Mouse (Mus musculus) monocyte, adult 5-6 weeks (primary cell): ENCODE data around the gene Mettl23. TPM values are rescaled to one million over a fixed set of nuclear protein-coding genes. Genes with fewer than 3 reads are reported as not detected.
A peak's percentile ranks its signal among the peaks of the same experiment; 100 is the strongest.
"Not testable (repeated sequence)": the region's sequence is repeated elsewhere in the genome, so short reads cannot be mapped to it uniquely, and the experiment has no call there.

Experiments used
- ATAC-seq: fragments of 153-309, 156-312 bp; replicated peaks from 2 replicates; pipeline ENCODE4 v1.8.0; 2017; ENCODE audit warnings: mild to moderate bottlenecking; ENCODE audit not compliant: low TSS enrichment, insufficient number of reproducible peaks, severe bottlenecking, poor library complexity, low FRiP score
- total RNA-seq: library from RNA; stranded (forward); fragments of 200-1000, 200-491, 200-594 nt; gene quantifications from 3 replicates; pipeline ENCODE4 v1.2.3, GENCODE M21; 2017

Mettl23 gene
- total RNA-seq, 1 experiment from 2014 or later: 54.3 TPM

DNA sequence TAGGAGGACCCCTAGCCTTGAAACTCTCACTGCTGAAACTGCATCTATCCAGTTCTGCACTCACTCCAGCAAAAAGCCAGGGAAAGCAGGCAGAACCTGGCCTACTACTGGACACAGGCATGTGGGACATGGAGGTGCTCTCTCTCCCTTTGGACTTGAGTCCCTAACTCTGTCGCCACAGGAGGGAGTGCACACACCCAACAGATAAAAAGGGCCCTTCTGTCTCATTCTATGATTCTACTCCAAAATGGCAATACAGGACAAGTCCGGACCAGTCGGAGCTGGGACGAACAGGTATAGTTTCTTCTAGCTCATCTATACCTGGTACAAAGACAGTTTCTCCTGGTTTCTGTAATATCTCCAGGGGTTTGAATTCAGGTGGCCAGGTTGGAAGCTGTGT, 2.3 kb upstream of the Mettl23 start:
- ATAC-seq: no peak

DNA sequence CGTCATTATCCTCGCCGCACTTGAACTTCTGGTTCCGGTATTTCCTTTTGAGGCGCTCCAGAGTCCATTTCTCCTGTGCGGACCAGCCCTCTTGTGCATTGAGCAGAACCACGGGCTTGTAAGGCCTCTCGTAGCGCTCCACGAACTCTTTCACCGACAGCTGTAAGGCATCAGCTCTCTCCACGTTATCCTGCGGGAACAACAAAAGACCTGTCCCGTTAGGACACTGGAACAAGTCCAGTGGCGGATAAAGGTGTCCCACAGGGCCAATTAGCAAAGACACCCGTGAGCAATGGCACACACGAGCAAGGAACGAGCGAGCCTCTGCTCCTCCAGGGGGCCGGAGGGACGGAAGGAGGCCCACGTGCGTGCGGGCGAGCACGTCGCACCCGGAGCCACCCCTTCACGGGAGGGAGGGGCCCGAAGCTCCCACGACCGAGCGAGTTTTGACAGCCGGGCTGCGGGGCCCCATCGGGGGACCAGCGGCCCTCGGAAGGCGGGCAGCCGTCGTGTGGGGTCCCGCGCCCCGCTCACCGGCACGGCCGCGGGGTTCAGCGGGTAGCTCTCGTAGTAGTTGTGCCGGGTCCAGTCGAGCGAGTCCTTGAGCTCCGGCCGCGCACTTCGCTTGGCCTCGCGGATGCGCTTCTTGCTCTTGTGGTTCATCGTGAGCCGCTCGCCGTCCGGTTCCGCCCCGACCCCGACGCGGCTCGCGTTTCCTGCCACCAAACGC, 382 bp upstream of the Mettl23 start:
- peak; percentile 34 for ATAC-seq

DNA sequence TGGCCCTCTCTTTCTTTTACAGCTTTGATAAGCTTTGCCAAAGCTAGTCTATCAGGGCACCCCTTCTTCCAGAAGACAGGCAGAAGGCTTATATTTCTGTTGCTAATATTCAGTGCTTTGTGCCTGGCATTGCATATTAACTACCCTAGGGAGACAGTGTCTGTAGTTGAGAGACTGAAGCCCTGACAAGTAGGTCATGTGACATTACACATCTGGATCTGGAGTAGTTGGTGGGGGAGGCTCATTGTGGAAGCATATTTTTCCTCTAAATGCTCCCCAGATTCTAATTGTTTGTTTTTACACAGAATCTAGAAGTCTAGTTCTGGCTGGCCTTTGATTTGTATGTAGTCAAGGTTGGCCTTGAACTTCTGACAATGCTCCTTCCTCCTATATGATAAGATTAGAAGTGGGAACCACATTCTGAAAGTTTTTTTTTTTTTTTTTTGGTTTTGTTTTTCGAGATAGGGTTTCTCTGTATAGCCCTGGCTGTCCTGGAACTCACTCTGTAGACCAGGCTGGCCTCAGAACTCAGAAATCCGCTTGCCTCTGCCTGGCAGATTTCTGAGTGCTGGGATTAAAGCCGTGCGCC, 3.6 kb downstream of the Mettl23 start:
- ATAC-seq: no peak

DNA sequence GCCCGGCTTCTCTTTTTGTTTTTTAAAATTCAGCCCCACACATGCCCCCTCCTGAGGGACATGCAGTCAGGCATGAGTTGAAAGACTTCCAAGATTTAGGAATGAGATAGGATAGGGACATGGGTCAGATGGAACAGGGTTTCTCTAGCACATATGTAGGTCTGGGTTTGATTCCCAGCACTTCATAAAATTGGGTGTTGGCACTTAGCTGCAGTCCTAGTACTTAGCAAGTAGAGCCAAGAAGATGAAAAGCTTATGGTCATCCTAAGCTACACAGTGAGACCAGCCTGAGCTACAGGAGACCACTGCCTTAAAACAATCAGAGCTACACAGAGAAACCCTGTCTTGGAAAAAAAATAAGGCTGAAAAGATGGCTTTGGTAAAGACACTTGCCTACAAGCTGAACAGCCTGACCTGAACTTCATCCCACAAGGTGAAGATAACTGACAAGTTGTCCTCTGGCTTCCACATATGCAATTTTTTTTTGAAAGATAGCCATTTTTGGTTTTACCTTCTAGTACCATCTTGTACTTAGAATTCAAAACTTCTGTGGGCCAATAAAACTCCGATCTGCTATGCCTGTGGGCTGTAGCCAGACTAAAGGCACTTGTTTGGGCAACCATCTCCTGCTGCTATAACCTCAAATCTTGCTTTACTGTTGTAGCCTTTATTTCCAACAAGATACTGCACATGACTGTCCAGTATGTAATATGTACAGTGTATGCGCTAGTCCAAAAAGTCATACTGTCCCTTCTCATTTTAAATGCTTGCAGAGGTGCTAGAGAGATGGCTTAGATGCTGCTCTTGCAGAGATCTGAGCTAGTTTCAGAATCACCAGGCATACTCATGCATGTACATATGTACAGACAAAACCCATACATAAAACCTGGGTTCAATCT, 4.4 kb downstream of the Mettl23 start:
- ATAC-seq: no peak

DNA sequence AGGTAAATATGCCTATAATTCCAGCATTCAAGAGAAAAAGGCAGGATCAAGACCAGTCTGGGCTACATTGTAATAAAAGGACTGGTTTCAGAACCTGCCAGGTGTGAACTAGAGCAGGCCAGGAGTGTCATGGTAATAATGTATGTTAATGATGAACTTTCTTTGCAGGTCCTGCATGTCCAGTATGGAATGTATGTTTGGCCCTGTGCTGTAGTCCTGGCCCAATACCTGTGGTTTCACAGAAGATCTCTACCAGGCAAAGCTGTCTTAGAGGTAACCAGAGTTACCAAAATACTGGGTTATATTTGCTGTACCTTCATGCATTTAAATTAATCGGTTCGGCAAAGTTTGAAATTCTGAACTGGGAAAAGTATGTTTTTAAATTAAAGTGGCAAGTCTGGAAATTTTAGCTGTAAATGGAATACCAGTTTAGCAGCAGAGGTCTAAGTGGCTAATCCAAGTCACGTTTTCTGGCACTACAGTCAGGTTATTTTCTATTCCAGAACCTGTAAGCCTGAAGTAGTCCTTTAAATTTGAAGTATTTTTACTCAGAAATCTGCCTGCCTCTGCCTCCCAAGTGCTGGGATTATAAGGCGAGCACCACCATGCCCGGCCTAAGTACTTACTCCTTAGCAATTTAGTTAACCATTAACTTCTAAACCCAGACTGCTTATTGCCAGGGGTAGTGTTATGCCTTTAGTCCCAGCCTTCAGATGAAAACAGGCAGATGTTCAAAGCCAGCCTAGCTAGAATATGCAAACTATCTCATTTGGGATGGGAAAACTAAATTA, 5.2 kb downstream of the Mettl23 start:
- ATAC-seq: no peak

DNA sequence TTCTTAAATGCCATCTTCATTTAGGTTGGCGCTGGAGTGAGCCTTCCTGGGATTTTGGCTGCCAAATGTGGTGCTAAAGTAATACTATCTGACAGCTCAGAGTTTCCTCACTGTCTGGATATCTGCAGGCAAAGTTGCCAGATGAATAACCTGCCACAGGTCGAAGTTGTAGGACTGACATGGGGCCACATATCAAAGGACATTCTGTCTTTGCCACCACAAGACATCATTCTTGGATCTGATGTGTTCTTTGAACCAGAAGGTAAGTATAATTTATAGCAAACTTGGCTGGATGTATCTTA, 5.8 kb downstream of the Mettl23 start:
- not testable (repeated sequence) for ATAC-seq

DNA sequence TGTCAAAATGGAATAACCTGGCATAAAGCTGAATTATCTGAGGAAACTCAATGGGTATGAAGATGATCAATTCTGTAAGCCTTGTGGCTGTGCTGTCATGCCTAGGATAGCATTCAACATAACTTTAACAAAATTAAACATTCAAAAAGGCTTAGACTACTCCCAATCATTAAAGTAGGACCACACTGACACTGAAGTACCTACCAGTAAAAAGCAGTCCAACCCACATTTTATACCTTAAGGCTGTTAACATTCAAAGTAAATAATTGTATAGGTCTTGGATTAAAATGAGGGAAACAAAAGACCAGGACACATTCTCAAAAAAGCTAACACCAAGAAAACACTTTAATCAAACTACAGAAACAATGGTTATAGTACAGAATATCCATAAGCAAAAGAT, 6.5 kb downstream of the Mettl23 start:
- ATAC-seq: no peak

DNA sequence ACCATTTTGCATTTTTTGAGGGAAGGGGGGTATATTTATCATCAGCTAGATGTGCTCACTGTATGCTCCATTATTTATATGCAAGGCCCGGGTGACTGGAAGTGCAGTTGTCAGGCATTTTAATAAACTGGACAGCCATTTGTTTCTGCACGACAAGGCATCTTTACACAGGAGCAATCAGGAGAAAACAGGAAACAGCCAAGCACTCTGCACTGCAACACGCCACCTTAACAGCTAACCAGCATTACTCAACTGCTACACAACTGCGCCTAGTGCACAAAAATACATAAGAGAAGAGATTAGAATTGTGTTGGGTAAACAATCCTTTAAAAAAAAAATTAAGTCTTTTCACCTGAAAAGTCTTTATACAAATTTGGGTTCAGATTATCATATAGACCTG, 7.0 kb downstream of the Mettl23 start:
- no peak for ATAC-seq

DNA sequence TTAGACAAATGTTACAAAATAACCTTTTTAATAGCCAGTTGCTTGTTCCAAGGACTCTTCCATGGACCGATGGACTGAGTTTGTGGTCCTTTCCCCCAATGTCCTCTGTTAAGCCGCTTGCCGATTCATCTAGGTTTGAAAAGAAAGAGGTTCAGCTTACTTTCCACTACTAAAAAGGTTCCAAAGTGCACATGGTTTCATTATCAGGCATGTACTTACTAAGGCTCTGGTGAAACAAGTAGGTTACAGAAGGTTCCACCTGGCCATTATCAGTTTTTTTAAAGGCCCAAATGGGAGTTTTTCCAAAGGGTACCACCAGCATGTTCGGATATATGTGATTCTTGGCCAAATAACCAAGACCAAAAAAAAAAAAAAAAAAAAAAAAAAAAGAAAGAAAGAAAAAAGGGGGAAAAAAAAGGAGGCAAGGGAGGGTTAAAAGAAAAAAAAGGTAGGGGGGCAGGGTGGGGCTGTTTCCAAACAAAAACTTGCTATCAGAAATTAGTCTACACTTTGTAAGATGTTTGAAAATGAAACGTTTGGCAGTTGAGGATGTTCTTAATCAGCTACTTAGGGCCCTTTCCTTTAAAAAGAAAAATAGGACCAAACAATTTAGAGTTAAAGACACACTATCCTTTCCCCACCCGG, 7.9 kb downstream of the Mettl23 start:
- no peak for ATAC-seq

DNA sequence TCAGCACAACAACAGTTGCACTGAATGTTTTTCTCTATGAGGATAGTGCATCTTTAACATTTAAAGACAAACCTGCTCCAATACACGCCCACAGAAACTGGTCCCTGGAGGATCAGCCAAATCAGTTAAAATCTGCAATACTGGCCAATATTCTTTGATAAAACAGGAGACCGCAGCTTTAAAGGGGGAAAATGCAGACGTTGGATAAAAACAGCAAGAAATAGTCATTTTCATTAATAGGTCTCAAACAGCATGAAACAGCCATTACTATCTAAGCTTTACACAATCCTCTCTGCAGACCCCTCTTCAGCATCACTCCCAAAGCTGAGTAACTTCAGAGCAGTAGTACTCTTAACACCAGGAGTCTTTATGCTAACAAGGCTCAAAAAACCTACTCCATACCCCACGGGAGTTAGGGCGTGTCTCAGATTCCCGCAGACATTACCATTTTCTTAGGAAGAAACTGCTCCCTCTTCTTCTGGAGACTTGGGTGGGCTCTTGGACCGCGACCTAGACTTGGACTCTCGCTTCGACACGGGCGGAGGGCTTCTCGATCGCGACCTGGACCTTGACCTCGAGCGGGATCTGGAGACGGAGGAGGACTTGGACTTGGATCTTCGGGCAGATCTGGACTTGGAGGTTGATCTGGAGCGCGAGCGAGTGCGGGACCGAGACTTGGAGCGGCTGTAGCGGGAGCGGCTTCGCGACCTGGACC, 8.7 kb downstream of the Mettl23 start:
- ATAC-seq: no peak

DNA sequence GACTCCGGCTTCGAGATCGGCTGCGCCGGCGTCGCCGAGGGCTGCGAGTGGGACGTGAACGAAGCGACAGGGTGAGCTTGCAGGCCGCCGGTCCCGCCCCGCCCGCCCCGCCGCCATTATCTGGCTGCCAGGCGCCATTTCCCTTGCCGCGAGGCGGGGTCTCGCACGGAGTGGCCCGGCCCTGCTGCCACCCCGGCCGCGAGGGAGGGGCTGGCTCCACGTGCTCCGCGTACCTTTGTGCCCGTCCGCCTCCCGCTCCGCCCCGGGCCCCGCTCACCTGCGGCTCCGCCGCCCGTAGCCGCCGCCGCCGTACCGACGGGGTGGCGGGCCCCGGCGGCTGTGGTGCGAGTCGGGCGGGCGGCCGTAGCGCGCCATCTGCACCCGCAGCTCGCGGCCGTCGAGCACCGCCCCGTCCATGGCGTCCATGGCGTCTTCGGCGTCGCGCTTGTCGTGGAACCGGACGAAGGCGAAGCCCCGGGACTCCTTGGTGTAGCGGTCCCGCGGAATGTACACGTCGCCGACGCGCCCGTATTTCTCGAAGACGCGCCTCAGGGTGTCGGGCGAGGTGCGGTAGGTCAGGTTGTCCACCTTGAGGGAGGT, 9.3 kb downstream of the Mettl23 start, which contains the start of gene Mfsd11:
Gene Mfsd11 (plus strand): TSS at position 150 of the 600 bp plus-strand sequence.
- peak; percentile 8; the same call in 1 of the 2 replicates for ATAC-seq

DNA sequence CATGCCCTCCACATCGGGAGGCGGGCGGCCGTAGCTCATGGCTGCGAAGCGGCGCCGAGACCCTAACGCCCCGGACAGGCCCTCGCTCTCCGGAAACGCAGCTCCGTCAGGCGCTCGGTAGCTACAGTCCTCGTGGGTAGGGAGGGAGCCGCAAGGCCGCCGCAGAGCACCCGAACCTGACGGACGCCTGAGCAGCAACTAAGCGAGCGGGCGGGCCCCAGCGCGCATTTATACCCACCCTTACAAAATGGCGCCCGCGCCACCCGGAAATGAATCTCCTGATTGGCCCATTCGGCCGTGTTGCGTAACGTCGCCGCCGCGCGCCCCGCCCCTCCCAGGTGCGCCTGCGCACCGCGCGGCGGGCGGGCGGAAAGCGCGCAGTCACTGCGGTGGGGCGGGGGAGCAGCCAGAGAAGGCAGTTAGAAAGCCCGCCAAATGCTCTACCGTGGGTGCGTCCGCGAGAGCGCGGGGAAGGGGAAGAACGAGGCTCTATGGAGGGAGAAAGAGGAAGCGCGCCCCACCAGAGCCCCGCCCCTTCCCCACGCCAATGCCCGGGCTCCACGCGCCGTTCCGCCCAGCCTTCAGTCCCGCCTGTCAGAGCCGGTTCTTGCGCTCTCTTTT, 9.9 kb downstream of the Mettl23 start, which contains the start of gene Srsf2:
Gene Srsf2 (minus strand): TSS at position 204 of the 621 bp plus-strand sequence.
- peak; percentile 77 for ATAC-seq

DNA sequence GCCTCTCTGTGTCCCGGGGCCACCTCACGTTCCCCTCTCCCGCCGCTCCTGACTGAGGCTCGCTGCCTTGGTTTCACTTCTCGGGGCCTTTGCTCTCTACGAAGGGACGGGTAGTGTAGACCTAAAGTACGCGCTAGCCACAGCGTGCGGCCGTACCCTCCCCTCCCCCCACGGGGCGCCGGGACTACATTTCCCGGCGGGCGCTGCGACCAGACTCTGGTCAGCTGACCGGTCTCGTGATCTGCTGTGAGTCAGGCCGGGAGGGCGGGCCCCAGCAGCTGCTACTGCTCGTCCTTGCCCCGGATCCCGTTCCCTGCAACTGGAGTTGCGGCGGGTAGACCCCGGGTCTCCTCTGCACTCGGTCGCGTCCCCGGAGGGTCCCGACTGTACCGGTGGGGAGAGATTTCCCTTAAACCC, 10.4 kb downstream of the Mettl23 start:
- peak; percentile 74 for ATAC-seq

DNA sequence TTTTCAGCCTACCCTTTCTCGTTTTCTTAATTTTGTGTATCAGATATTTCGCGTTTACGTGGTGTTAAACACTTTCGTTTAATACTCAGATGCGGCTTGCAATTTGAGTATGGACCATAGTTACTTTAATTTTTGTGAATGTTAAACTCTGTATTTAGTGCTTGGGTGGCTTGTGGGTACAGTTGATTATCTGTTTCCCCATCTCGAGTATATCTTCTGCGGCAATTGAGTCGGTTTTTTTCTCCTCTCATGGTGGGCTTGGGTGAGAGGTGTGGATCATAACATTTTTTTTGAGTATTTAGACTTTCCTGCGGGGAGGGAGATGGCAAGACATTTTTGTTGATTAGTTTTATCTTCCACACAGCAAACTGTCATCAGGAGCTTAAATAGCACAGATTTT, 11.2 kb downstream of the Mettl23 start:
- no peak for ATAC-seq

DNA sequence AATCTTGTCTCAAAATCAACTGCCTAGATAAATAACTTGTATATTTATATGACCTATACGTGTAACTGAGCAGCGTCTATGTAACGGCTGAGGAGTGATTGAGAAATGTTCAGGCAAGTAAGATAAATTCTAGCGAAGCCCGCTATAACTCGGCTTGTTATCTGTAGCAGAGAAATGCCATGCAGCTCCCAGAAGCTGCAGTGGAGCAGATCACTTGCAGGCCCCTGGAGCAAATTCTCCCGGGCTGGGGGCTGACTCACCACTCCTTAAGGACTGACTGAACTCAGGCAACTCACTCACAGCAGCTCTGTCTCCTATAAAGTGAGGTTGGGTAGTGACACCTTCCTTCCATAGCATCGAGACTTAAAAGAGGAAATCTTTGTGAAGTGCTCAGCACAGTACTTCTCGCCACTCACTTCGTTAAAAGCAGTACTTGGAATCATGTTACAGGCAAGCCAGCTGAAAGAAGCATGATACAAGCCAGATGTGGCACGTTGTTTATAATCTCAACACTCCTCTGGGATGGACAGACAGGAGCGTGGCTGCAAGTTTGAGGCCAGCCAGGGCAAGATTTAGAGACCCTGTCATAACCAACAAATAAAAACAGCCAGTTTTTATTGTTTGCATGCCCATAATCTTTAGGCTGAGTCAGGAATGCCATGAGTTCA, 14.2 kb downstream of the Mettl23 start:
- ATAC-seq: no peak

DNA sequence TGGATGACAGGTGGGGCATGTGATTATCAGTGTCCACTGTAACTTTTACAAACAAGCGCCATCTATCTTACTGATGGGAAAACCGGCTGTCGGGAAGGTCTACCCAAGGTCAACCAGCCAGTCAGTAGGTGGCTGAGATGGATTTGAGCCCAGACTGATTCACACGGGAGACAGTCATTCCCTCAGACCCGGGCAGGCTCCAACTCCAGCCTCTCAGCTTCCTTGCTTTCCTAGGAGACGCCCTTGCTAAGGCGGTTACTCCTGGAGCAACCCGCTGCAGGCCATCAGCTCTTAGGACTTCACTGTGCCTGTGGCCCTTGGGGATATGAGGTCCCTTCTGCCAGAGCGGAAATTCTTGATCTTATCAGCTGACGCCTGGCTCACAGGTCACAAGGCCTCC, 21.4 kb downstream of the Mettl23 start:
- ATAC-seq: no peak
